Mouse (Mus musculus) intestine, embryonic 15.5 days (tissue): ENCODE data around the gene 9530053A07Rik. TPM values are rescaled to one million over a fixed set of nuclear protein-coding genes. Genes with fewer than 3 reads are reported as not detected.

Experiments
- ATAC-seq: fragments of 200-750 bp; cut with Nextera tagmentation; 2 replicates; pipeline ENCODE4 v1.8.0; 2017; ENCODE audit warnings: moderate TSS enrichment, moderate library complexity
- H3K27ac ChIP-seq: fragments of 300-500 bp; sonication (generic); 2 replicates; pipeline ENCODE4 v1.5.1; 2015; ENCODE audit warnings: mild to moderate bottlenecking, inconsistent platforms
- H3K27me3 ChIP-seq: fragments of 300-500 bp; sonication (generic); replicated peaks from 2 replicates; pipeline ENCODE4 v1.6.1; 2015; ENCODE audit warnings: inconsistent platforms
- H3K36me3 ChIP-seq: fragments of 300-500 bp; sonication (generic); 2 replicates; pipeline ENCODE4 v1.6.1; 2015; ENCODE audit warnings: inconsistent platforms
- H3K4me1 ChIP-seq: fragments of 300-500 bp; sonication (generic); replicated peaks from 2 replicates; pipeline ENCODE4 v1.6.1; 2015; ENCODE audit warnings: inconsistent platforms
- H3K4me2 ChIP-seq: fragments of 300-500 bp; sonication (generic); replicated peaks from 2 replicates; pipeline ENCODE4 v1.6.1; 2015; ENCODE audit warnings: mild to moderate bottlenecking, inconsistent platforms
- H3K4me3 ChIP-seq: fragments of 300-500 bp; sonication (generic); replicated peaks from 2 replicates; pipeline ENCODE4 v1.5.1; 2015; ENCODE audit warnings: inconsistent platforms
- H3K9ac ChIP-seq: fragments of 300-500 bp; sonication (generic); 2 replicates; pipeline ENCODE4 v1.6.1; 2015; ENCODE audit warnings: inconsistent platforms
- H3K9me3 ChIP-seq: fragments of 300-500 bp; sonication (generic); 2 replicates; pipeline ENCODE4 v1.6.1; 2016; ENCODE audit warnings: inconsistent platforms
- WGBS: fragments of 180-500 bp; shearing (Covaris S2); methylation state at CpG from one replicate; pipeline ENCODE4 v1.1.7; 2015; 5-methylcytosine and 5-hydroxymethylcytosine counted together
- polyA plus RNA-seq: library from polyadenylated mRNA; unstranded; fragments of >200 nt; fragmentation: Nextera tagmentation; extraction: Ambion mirVana; gene quantifications from 2 replicates; pipeline ENCODE4 v1.2.1, GENCODE M21; 2015

The 9530053A07Rik gene
- polyA plus RNA-seq, 1 experiment from 2014 or later = 0.03 TPM

DNA sequence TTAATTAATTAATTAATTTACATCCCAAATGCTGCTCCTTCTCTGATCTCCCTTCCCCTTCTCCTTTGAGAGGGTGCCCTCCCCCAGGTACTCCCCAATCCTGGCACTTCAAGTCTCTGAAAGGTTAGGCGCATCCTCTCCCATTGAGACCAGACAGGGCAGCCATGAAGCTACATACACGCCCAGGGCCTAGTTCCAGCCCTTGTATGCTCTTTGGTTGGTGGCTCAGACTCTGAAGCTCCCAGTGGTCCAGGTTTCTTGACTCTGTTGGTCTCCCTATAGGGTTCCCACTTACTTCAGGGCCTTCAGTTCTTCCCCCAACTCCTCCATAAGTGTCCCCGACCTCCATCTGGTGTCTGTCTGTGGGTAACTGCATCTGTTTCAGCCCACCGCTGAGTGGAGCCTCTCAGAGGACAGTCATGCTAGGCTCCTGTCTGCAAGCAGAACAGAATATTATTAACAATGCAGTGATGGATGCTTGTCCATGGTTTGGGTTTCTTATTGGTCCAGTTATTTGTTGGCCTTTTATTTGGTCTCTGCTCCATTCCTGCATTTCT, 76.9 kb downstream of the 9530053A07Rik start:
- H3K4me2 ChIP-seq = no peak overlapping the region
- H3K4me3 ChIP-seq = no peak overlapping the region
- H3K4me1 ChIP-seq = no peaks in the 10 kb centered on the region
- H3K36me3 ChIP-seq = no peaks in the 10 kb centered on the region
- 69% methylated on average over 4 of the region's 4 CpGs for WGBS
- H3K9me3 ChIP-seq = no peaks in the 10 kb centered on the region
- H3K9ac ChIP-seq = no peak overlapping the region
- H3K27me3 ChIP-seq = no peaks in the 10 kb centered on the region
- no peak for ATAC-seq
- no peak overlapping the region for H3K27ac ChIP-seq

DNA sequence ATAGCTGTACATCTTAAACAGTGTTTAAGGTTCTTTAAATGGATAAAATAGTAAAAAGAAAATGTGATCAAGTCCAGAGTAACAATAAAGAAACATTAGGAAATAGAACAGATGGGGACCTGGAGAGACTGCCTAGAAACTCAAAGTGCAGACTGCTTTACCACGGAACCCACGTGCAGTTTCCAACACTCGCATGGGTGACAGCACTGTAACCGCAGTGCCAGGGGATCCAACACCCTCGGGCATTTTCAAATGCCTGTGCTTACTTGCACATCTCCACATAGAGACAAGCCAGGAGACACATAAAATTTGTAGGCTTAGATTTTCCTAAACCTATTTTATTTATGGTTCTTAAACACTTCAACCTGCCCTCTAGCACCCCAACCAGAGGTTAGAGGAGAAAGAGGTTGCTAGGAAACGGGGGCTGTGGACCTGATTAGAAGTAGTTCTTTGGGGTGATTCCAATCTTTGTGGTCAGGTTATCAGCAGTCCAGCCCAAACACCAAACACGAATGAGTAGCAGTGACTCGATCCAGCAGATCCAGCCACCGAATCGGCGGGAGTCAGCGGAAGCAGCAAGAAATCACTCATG, 79.2 kb downstream of the 9530053A07Rik start:
- no peaks in the 10 kb centered on the region for H3K9me3 ChIP-seq
- H3K9ac ChIP-seq = peak overlapping the region; percentile 35
- H3K27ac ChIP-seq = no peak overlapping the region
- peak overlapping the region; percentile 24 for H3K4me3 ChIP-seq
- peak; percentile 20; the same call in 1 of the 2 replicates for ATAC-seq
- H3K36me3 ChIP-seq = no peaks in the 10 kb centered on the region
- no peaks in the 10 kb centered on the region for H3K27me3 ChIP-seq
- peak overlapping the region; percentile 57 for H3K4me2 ChIP-seq
- WGBS = 30% methylated on average over 12 of the region's 12 CpGs
- H3K4me1 ChIP-seq = no peaks in the 10 kb centered on the region

DNA sequence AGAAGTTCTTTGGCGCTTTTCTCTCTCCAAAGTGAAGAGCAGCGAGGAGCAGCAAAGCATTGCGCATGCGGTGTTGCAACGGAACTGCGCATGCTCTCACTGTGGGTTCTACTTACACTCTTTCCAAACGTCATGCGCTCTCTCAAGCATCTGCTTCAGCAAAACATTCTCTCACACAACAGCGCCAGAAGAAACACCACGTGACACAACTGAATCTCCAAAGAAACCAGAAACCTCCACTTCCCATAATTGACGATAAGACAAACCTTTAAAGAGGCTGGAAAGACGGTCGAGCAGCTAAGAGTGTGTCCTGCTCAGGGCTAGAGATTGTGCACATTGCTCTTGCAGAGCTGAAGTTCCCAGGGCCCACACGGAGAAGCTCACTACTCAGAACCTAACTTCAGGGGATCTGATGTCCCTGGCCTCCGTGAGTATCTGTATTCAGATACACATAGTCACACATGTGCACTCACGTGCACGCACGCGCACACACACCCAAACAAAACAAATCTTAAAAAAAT, 79.8 kb downstream of the 9530053A07Rik start:
- Histone ChIP-seq H3K4me1 (no peaks in the 10 kb centered on the region), H3K27ac (no peak overlapping the region), H3K27me3 (no peaks in the 10 kb centered on the region), H3K4me2 (peak overlapping the region; percentile 57), H3K9ac (peak overlapping the region; percentile 35), H3K9me3 (no peaks in the 10 kb centered on the region), H3K4me3 (peak overlapping the region; percentile 24), H3K36me3 (no peaks in the 10 kb centered on the region)
- 45% methylated on average over 19 of the region's 19 CpGs for WGBS
- ATAC-seq = peak; percentile 86

DNA sequence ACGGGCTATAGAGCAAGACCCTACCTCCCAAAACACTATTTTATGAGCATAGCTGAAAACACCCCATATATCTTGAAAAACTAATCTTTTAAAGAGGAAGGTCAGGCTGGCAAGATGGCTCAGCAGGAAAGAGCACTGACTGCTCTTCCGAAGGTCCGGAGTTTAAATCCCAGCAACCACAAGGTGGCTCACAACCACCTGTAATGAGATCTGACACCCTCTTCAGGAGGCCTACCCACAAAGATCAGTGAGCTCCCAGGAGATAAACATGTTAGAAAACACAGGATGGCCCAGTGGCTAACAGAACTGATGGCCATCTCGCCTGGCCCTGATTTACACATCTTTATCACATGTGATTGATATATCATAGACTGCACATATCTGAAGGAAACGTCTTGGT, 81.5 kb downstream of the 9530053A07Rik start:
- 43% methylated on average over 5 of the region's 5 CpGs for WGBS
- Histone ChIP-seq H3K4me2 (no peak overlapping the region), H3K4me1 (no peaks in the 10 kb centered on the region), H3K9me3 (no peaks in the 10 kb centered on the region), H3K4me3 (no peak overlapping the region), H3K36me3 (no peaks in the 10 kb centered on the region), H3K27ac (no peak overlapping the region), H3K27me3 (no peaks in the 10 kb centered on the region), H3K9ac (no peak overlapping the region)
- ATAC-seq = no peak

DNA sequence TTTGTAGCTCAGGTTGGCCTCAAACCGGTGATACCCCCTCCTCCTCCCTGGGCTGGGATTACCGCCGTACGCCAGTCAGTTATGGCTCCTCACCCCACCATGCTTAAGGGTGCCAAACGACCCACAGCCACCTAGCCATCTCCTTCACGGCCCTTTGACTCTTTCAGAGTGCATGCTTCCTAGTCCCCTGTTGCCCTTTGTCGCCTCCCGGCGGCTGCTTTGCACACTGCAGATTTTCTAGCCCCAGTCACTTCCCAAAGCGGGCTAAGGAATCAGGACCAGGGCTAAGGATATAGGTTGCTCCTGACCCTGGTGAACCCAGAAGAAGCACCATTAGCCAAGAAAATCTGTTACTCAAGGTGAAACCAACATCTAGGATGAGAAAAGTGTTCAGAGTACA, 84.9 kb downstream of the 9530053A07Rik start:
- no peaks in the 10 kb centered on the region for H3K27me3 ChIP-seq
- H3K36me3 ChIP-seq = no peaks in the 10 kb centered on the region
- 28% methylated on average over 10 of the region's 10 CpGs for WGBS
- no peak overlapping the region for H3K4me3 ChIP-seq
- no peak overlapping the region for H3K27ac ChIP-seq
- no peaks in the 10 kb centered on the region for H3K9me3 ChIP-seq
- H3K9ac ChIP-seq = no peak overlapping the region
- H3K4me1 ChIP-seq = no peaks in the 10 kb centered on the region
- ATAC-seq = no peak
- no peak overlapping the region for H3K4me2 ChIP-seq

Other genes with a start within 250 kb of the 9530053A07Rik start
- gene Zfp974, start 200.0 kb upstream of the 9530053A07Rik start, polyA plus RNA-seq = 6.1 and 6.2 TPM in 2 replicates
- 13.7 and 14.4 TPM in 2 replicates for gene Zfp780b, start 150.3 kb upstream of the 9530053A07Rik start, polyA plus RNA-seq
- gene Zfp850, start 115.4 kb upstream of the 9530053A07Rik start, polyA plus RNA-seq = 2.8 and 3.6 TPM in 2 replicates
- gene Psmc4, start 79.4 kb upstream of the 9530053A07Rik start, polyA plus RNA-seq = 247 and 249 TPM in 2 replicates
- 99.5 and 129 TPM in 2 replicates for gene Fcgbp, start 58.2 kb upstream of the 9530053A07Rik start, polyA plus RNA-seq
- gene Fbl, start 40.2 kb downstream of the 9530053A07Rik start, polyA plus RNA-seq = 133 and 140 TPM in 2 replicates
- gene Dyrk1b, start 50.0 kb downstream of the 9530053A07Rik start, polyA plus RNA-seq = 6.3 and 7.3 TPM in 2 replicates
- gene Eid2, start 138.4 kb downstream of the 9530053A07Rik start, polyA plus RNA-seq = 4.5 and 7.2 TPM in 2 replicates
- gene Eid2b, start 148.3 kb downstream of the 9530053A07Rik start, polyA plus RNA-seq = 8.1 and 9.4 TPM in 2 replicates
- 0.18 TPM in 1 of 2 replicates, not detected in the other for gene Selenov, start 161.7 kb downstream of the 9530053A07Rik start, polyA plus RNA-seq
- 5.7 and 6.0 TPM in 2 replicates for gene Dll3, start 172.8 kb downstream of the 9530053A07Rik start, polyA plus RNA-seq
- 165 and 169 TPM in 2 replicates for gene Timm50, start 182.6 kb downstream of the 9530053A07Rik start, polyA plus RNA-seq
- gene Supt5, start 209.3 kb downstream of the 9530053A07Rik start, polyA plus RNA-seq = 67.9 and 75.6 TPM in 2 replicates
- gene Rps16, start 221.2 kb downstream of the 9530053A07Rik start, polyA plus RNA-seq = 1,085 and 1,147 TPM in 2 replicates
- gene Plekhg2, start 243.1 kb downstream of the 9530053A07Rik start, polyA plus RNA-seq = 40.2 and 41.7 TPM in 2 replicates